Mouse (Mus musculus) lung, embryonic 16.5 days (tissue): ENCODE measurements at regions not wholly inside any gene's neighbourhood (a gene's known extent, or its start where the extent isn't known, plus 50 kb on each side); places are given as distances from the start of the nearest gene placed in this dataset.

Experiments used
- ATAC-seq: fragments of 200-750 bp; cut with Nextera tagmentation; 2 replicates; pipeline ENCODE4 v1.8.0; 2017; ENCODE audit warnings: low read depth, mild to moderate bottlenecking, moderate library complexity
- H3K27ac ChIP-seq: fragments of 300-500 bp; sonication (generic); 2 replicates; pipeline ENCODE4 v1.5.1; 2014; ENCODE audit warnings: mild to moderate bottlenecking, control low read depth, low read length
- H3K27me3 ChIP-seq: fragments of 300-500 bp; sonication (generic); 2 replicates; pipeline ENCODE4 v1.6.1; 2014; ENCODE audit warnings: low read depth, low read length, mixed read lengths; ENCODE audit not compliant: control insufficient read depth, insufficient read depth
- H3K36me3 ChIP-seq: fragments of 300-500 bp; sonication (generic); 2 replicates; pipeline ENCODE4 v1.6.1; 2014; ENCODE audit warnings: low read length; ENCODE audit not compliant: control insufficient read depth, insufficient read depth
- H3K4me1 ChIP-seq: fragments of 300-500 bp; sonication (generic); replicated peaks from 2 replicates; pipeline ENCODE4 v1.6.1; 2014; ENCODE audit warnings: low read length, mixed read lengths; ENCODE audit not compliant: control insufficient read depth, insufficient read depth
- H3K4me2 ChIP-seq: fragments of 300-500 bp; sonication (generic); 2 replicates; pipeline ENCODE4 v1.6.1; 2014; ENCODE audit warnings: low read depth, low read length, control low read depth
- H3K4me3 ChIP-seq: fragments of 300-500 bp; sonication (generic); 2 replicates; pipeline ENCODE4 v1.5.1; 2014; ENCODE audit warnings: mild to moderate bottlenecking, low read length, control low read depth
- H3K9ac ChIP-seq: fragments of 300-500 bp; sonication (generic); 2 replicates; pipeline ENCODE4 v1.6.1; 2014; ENCODE audit warnings: low read length, control low read depth
- H3K9me3 ChIP-seq: fragments of 300-500 bp; sonication (generic); 2 replicates; pipeline ENCODE4 v1.6.1; 2016; ENCODE audit warnings: low read length; ENCODE audit not compliant: control insufficient read depth
- WGBS: fragments of 180-500 bp; shearing (Covaris S2); extraction: QIAGEN DNeasy Blood & Tissue Kit; methylation state at CpG from one replicate; pipeline ENCODE4 v1.1.7; 2014; 5-methylcytosine and 5-hydroxymethylcytosine counted together

DNA sequence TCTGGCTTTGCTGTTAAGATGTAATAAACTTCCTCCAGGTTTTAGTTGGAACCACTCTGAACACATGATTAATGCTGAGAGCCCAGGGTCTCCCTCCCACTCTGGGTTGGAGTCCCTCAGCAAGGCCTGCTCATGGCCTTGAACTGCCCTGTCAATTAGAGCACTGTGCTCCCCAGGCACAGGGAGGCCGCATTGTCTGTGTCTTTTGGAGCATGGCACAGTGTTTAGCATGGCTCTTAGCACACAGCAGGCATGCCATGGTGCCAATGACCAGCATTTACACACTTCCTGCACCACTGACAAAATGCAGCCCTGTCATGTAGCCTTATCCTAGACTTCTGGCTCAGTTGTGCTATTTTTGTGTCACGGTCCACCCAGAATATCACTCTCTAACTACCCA, 398.2 kb upstream of the Mmadhc start:
- WGBS: 77% methylated on average over 2 of the region's 2 CpGs
- H3K36me3 ChIP-seq: no peaks in the 10 kb centered on the region
- no peak for ATAC-seq

DNA sequence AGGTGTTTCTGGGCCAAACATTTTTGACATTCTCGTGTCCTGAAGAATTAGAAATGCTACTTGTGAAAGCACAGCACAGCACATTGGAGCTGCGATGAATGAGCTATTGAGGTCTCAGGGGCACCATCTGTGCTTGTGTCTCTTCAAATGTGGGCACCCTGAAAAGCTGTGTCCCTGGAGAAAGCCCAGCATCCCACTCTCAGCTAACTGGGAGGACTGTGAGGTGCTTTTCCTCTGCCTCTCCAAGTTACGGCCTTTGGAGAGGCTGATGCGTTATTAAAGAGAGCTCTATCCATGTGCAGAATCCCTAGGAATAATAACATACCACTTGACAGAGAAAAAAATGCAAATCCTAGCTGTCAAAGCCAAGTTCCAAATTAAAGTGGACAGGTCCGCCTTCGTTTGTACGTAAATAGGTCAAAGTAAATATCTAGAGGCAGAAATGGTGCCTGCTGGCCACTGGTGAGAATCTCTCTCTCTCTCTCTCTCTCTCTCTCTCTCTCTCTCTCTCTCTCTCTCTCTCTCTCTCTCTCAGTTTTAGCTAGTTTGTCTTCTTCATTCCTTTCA, 397.3 kb upstream of the Mmadhc start:
- H3K4me2 ChIP-seq: no peak overlapping the region
- H3K4me1 ChIP-seq: peaks cover 4% of the 10 kb centered on the region
- H3K27me3 ChIP-seq: no peaks in the 10 kb centered on the region
- no peaks in the 10 kb centered on the region for H3K9me3 ChIP-seq
- no peaks in the 10 kb centered on the region for H3K36me3 ChIP-seq
- H3K27ac ChIP-seq: no peak overlapping the region
- WGBS: 67% methylated on average over 7 of the region's 7 CpGs
- no peak for ATAC-seq
- H3K9ac ChIP-seq: no peak overlapping the region
- H3K4me3 ChIP-seq: no peak overlapping the region

More for the DNA sequence above, 398.2 kb upstream of the Mmadhc start:
- H3K27ac ChIP-seq: no peak overlapping the region
- no peaks in the 10 kb centered on the region for H3K9me3 ChIP-seq
- H3K4me1 ChIP-seq: peaks cover 10% of the 10 kb centered on the region
- no peaks in the 10 kb centered on the region for H3K27me3 ChIP-seq
- no peak overlapping the region for H3K4me3 ChIP-seq
- no peak overlapping the region for H3K4me2 ChIP-seq
- no peak overlapping the region for H3K9ac ChIP-seq

DNA sequence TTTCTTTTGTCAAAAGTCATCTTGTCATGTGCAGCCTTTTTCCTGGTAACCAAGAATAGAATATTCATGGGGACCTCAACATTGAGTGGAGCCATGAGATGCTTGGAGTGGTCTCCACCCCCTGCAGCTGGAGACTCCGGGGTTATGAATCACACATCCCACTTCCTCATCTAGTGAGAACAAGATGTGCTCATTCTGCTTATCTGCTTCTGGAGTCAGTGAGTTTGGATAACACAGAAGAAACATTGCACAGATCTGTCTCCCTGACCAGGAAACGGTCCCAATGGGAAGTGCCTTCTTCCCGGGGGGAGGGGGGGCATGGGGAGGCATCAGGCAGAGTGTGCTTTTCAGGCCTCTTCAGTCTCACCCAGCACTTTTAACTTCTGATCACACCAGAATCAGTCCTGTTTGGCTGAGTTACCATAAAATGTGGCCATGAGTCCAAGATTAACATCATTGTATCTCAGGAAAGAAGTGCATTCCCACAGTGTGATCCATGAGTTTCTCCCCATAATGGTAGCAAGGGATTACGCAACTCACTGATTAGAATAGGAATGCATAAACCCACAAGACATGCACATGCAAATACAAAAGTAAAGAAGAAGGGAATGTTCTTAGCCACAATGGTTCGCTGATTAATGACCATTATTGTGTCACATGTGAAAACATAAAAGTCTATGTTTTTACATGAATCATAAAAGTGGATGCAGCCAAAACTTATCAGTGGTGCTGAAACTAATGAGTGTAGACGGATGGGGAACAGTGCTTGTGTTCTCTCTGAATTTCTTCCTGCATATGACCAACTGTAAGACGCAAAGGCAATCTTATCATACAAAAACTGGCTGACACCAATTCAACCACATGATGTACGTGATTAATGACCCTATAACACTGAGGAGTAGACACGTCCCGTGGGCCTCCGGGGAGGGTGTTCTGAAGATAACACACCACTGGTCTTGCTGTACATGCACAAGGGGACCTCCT, 393.8 kb upstream of the Mmadhc start:
- no peak overlapping the region for H3K27ac ChIP-seq
- 54% methylated on average over 11 of the region's 11 CpGs for WGBS
- H3K36me3 ChIP-seq: no peaks in the 10 kb centered on the region
- no peak overlapping the region for H3K4me3 ChIP-seq
- 0 out of 2 replicates have a peak, but pooled peaks cover 2% of the 10 kb centered on the region for H3K4me1 ChIP-seq
- H3K9ac ChIP-seq: no peak overlapping the region
- peak; percentile 76 for ATAC-seq
- no peak overlapping the region for H3K4me2 ChIP-seq
- H3K27me3 ChIP-seq: no peaks in the 10 kb centered on the region
- H3K9me3 ChIP-seq: no peaks in the 10 kb centered on the region

DNA sequence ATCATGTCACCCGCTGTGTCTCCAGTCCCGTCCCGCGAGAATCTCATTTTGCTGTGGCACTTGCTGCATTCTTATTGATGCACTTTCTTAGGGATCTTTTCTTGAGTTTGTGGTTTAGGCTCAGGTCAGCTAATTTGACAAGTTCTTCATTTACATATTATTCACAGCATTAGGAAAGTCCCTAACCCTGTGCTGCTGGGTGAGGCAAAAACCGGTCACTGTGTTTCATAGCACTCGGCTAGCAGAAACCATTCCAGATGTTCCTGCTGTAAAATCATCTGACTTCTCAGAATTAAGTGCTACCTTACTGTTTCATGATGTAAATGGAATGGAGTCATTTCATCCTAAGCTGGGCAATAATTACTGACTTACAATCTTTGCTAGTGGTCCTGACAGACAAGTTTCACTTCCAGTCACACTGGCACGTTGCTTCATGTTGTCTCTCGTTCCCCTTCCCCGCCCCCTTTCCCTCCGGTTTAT, 391.1 kb upstream of the Mmadhc start:
- no peaks in the 10 kb centered on the region for H3K36me3 ChIP-seq
- H3K27me3 ChIP-seq: no peaks in the 10 kb centered on the region
- H3K9me3 ChIP-seq: no peaks in the 10 kb centered on the region
- no peak overlapping the region for H3K4me2 ChIP-seq
- ATAC-seq: 0 out of 2 replicates have a peak, but pooled peaks have one; percentile 10
- no peak overlapping the region for H3K4me3 ChIP-seq
- H3K9ac ChIP-seq: no peak overlapping the region
- no peak overlapping the region for H3K27ac ChIP-seq
- 75% methylated on average over 10 of the region's 10 CpGs for whole genome bisulfite sequencing
- H3K4me1 ChIP-seq: 0 out of 2 replicates have a peak, but pooled peaks cover 2% of the 10 kb centered on the region

DNA sequence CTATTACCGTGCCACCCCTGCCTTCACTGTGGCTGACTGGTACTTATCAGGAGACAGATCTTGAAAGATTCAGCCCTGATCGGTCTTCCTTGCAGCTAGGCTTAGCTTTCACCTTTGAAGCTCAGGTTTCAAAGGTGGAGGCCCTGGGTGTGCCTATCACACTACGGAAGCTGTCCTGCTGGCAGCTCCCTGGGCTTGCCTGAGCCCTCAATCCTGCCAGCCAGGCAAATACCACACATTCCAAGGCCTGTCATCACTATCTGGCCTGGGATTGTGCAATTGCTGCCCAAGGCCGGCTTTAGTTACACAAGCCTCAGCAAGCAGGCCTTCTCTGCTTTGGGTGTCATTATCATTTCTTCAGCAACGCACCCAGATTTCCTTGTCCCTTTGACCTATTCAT, 390.6 kb upstream of the Mmadhc start:
- peak; percentile 74 for ATAC-seq
- no peak overlapping the region; the same call in 1 of the 2 replicates for H3K27ac ChIP-seq
- WGBS: 33% methylated on average over 5 of the region's 5 CpGs

DNA sequence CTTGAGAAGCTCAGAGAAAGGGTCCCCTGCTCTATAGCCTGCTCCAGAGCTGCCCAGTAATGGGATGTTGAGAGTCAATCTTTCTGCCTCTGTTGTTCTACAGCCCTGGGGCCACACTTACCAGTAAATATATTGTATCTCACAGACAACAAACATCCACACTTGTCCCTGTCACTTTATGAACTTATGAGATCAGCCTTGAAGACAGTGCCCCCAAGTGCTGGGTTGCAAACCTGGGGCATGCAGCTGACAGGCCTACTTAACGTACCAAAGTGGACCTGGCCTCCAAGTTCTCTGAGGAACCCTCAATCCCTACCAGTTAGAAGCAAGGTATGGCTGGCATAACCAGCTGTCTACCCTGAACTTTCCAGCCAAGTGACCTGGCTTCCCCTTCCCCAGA, 380.9 kb upstream of the Mmadhc start:
- no peak overlapping the region for H3K4me2 ChIP-seq
- H3K9ac ChIP-seq: no peak overlapping the region
- no peak overlapping the region for H3K4me3 ChIP-seq
- H3K9me3 ChIP-seq: no peaks in the 10 kb centered on the region
- 85% methylated on average over 1 of the region's 1 CpGs for WGBS
- no peaks in the 10 kb centered on the region for H3K27me3 ChIP-seq
- no peaks in the 10 kb centered on the region for H3K4me1 ChIP-seq
- H3K27ac ChIP-seq: no peak overlapping the region
- H3K36me3 ChIP-seq: no peaks in the 10 kb centered on the region
- ATAC-seq: no peak

More for the DNA sequence above, 390.6 kb upstream of the Mmadhc start:
- Histone ChIP-seq H3K9me3 (no peaks in the 10 kb centered on the region), H3K27me3 (no peaks in the 10 kb centered on the region), H3K4me2 (no peak overlapping the region), H3K9ac (no peak overlapping the region), H3K36me3 (no peaks in the 10 kb centered on the region), H3K4me1 (0 out of 2 replicates have a peak, but pooled peaks cover 2% of the 10 kb centered on the region), H3K4me3 (no peak overlapping the region)

DNA sequence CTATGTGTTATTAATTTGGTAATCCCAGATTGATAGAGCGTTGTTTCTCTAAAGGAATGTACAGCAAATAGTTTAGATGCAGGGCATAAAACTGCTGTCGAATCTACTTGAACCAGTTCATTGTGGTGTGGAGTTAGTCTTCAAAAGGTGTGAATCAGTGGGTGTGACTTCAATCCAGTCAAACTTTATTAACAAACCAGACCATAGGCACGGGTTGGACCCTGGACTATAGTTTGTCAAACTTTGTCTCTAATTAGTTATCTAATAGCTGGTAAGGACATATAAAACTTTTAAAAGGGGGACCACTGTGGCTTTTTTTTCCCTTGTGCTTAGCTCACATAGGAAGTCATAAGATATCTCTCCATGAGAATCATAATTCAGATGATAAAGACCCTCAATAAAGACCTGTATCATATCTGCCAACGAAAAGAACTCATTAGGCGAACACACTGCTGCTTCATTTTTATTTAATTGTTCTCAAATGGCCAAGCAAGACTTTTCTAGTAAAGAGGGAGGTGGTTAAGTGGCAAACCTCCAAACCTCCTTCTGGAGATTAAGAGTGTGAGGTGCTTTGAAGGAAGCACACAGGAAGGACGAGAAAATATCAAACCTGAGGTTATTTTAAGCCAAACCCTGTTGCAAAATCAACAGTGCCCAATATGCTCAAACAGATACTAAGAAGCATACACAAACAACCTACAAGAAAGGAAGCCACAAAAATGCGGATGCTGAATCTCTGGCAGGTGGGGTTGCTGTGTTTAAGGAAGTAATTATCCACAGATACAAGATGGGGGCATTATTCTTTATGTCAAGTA, 379.3 kb upstream of the Mmadhc start:
- ATAC-seq: no peak
- Histone ChIP-seq H3K9ac (no peak overlapping the region), H3K9me3 (no peaks in the 10 kb centered on the region), H3K4me2 (no peak overlapping the region), H3K27me3 (no peaks in the 10 kb centered on the region), H3K4me3 (no peak overlapping the region), H3K4me1 (no peaks in the 10 kb centered on the region), H3K36me3 (no peaks in the 10 kb centered on the region), H3K27ac (no peak overlapping the region)
- WGBS: 79% methylated on average over 7 of the region's 7 CpGs

DNA sequence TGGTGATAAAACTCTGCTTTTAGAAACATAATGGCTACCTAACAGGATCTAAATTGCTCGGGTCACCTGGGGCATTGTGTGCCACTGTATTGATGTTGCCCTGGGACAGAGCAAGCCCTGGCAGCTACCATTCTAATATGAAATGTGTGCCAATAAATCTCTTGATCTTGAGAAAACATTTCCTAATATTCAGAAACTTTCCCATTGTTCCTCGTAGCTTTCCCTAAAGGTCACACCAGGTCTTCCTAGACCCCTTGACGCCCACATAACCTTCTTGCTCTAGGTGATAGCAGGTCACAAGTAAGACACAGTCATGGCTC, 378.2 kb upstream of the Mmadhc start:
- Histone ChIP-seq H3K36me3 (no peaks in the 10 kb centered on the region), H3K27ac (no peak overlapping the region), H3K27me3 (no peaks in the 10 kb centered on the region), H3K9ac (no peak overlapping the region), H3K4me2 (no peak overlapping the region), H3K4me1 (no peaks in the 10 kb centered on the region), H3K9me3 (no peaks in the 10 kb centered on the region), H3K4me3 (no peak overlapping the region)
- WGBS: 70% methylated on average over 3 of the region's 3 CpGs
- ATAC-seq: no peak
